Mouse (Mus musculus) MN1 (cell line): ENCODE results near the gene Cux1.
"Not testable (repeated sequence)": the region's sequence is repeated elsewhere in the genome, so short reads cannot be mapped to it uniquely, and the experiment has no call there.

ENCODE experiments used
- DNase-seq: peaks from one replicate; pipeline ENCODE4 v3.0.0-alpha.2; 2016; ENCODE audit warnings: low spot score

Cux1 gene

GRCm38 (mm10) chr5:136474086-136474485, 93.2 kb downstream of the Cux1 start:
- no peak for DNase-seq

DNA sequence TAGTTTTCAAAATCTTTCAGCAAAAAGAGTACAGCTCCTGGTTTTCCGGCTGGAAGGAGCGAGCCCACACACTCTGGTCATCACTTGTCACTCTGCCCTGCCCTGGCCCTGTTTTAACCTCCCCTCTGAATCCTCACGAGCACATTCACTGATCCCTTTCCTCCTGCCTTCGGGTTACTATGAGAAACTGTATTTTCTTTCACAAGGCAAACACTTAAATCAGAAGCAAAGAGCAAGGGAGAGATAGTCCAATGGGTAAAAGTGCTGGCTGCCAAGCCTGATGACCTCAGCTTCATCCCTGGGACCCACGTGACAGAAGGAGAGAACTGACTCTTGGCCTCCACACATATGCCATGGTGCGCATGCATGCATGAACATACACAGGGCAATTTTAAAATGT, 94.0 kb downstream of the Cux1 start:
- no peak for DNase-seq

DNA sequence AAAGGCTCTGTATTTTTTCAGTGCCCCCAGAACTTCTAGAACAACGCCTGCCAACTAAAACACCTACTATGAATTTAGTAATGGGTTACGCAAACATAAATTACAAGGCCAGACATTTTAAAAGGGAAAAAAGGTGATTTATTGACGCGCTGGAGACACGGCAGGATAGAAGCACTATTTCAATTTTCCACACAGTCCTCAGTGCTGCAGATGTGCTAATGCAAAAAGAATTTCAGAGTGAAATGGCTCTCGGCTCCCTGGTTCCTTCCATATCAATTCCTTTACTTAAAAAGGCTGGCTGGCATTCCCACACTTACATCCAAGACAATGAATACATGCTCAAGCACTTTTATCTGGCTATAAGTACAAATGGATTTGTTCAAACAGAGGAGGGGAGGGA, 94.4 kb downstream of the Cux1 start:
- DNase-seq, result no peak

- DNase-seq, result not testable (repeated sequence)
Measured at GRCm38 (mm10) chr5:136470985-136471735, 96.1 kb downstream of the Cux1 start.

DNA sequence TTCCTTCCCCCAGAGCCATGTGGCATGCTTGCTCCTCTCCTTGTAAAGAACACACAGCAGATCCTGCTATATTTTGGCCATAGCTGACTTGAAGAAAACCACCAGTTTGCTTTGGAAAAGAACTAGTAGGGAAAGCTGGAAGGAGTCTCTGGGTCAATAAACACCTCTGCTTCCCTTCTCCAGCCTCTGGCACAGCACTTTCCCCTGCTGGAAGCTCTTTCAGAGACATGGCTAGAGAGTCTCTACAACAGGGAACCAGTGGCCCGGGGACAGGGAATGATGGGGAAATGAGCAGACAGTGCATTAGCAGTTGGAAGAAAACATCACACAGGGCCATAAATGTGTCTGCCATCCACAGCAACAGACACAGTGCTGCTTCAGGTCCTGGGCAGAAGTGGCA, 98.0 kb downstream of the Cux1 start:
- DNase-seq, result no peak

DNA sequence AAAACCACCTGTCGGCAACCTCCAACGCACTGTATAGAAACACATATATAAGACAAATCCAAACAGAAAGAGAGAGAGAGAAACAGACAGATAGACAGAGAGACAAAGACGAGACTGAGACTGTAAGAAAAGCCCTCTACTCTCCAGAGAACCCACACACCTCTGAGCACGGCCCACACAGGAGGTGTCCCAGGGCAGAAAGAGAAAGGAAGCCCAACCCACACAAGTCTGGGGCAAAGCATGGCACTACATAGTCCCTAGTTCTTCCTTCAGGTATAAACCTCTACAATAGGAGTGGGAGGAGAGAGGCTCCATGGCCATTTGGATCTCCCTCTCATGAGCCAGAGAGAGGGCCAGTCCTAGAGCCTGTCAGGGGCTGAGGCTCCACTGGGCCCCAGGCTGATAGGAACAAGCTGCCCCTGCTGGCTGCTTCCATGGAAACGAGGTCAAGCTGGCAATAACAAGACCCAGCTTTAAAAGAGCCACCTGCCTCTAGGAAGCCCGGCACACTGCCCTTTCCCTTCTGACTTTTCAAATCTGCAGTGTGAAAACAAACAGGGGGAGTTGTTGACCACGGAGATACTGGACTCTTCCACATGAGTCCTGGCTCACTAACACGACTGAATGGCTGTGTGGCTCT, 99.8 kb downstream of the Cux1 start:
- peak; percentile 65 for DNase-seq

DNA sequence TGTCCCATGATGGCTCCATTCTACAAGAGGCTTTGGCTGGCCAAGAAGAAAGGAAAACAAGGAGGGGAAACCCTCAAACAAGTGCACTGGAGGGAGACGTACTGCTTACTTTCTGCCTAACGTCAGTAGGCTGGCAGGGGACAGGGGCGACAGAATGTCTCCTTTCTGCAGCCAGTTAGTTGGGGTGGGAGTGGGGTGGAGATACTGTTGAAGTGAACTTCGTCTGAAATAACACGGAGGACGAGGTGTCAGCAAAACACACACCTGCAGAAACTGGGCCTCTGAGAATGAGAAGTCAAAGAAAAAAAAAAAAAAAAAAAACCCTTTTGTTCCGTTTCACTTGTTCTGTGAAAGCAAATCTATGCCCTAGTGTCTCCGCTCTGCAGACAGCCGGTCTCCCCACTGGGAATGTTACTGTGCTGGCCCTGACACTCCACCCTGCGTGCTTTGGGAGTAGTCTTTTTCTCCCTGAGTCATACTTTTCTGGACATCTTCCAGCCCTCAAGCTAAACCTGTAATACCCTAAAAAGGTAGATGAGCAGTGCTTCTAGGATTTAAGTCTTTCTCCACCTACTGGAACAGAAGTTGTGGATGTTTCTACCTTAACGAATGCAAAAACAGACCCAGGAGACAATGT, 101.4 kb downstream of the Cux1 start:
- DNase-seq, result peak; percentile 31

GRCm38 (mm10) chr5:136465366-136465765, 101.9 kb downstream of the Cux1 start:
- DNase-seq, result peak; percentile 29

DNA sequence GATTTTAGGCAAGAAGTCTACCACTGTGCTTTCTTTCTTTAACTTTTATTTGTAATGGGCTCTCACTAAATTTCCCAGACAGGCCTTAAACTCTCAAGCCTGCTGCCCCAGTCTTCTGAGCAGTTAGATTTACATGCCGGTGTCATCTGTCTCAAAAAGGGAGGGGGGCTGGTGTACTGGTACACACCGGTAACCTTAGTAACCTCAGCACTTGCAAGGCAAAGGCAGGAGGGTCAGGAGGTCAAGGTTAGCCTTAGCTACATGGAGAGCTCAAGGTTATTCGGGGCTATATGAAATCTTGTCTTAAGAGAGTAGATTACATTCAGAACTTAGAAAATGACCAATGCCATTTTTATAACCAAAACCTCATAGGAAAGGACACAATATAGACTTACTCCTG, 102.4 kb downstream of the Cux1 start:
- no peak for DNase-seq

DNA sequence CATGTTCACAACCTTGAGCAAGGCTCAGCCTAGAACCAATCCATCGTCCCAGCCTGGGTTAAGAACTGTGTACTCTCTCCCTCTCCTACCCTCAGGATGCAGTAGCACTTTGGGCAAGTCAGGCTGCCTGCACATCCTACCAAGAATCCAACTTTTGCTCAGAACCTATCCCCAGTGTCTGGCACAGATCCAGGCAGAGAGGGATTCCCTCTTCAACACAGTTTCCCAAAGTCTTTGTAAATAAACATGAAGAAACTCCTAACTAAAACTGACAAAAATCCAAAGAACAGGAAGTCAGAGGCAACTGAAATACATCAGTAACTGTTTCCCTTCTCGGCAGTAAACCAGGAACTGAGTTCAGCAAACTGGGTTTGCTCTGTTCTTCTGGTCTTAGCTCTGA, 103.2 kb downstream of the Cux1 start:
- no peak for DNase-seq

DNA sequence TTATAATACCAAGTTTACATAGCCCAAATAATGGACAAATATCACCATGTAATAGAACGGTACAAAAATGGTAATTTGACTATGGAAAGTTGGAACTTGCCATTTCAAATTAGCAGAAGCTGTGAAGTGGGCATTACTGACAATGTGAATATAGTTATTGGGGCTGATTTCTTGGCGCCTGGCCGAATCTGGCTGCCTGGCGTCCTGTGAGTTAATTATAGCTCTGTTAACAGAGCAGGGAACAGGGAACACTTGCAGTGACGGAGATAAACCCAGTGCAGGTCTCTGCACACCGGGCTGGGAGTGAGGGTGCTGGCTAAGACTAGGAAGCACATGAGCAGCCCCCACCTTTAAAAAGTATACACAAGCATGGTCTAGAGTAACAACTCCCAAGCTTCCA, 104.7 kb downstream of the Cux1 start:
- peak; percentile 80 for DNase-seq

GRCm38 (mm10) chr5:136459901-136460300, 107.4 kb downstream of the Cux1 start:
- no peak for DNase-seq

DNA sequence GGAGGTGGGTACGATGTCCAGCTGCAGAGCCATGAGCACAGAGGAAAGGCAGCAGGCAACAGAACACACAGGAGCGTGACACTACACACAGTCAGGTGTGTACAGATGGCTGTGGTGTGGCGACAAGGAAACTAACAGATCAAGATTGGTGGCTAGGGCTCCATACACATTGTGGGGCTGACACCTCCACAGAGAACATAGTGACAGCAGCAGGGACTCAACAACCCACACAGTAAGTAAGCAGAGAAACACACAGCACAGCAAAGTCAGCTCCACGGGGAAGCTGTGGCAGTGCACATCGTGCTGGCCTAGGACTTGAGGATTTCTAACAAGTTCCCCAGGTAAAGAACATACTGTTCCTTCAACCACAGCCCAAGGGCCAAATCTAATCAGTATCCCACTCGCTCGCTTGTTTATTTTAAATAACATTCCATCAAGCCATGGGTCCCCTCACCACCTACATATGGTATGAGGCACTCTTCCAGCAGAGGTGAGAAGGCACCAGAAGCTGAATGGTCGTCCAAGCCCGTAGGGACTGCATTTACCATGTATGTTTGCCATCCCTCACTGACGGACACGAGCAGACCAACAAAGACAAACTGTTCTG, 108.3 kb downstream of the Cux1 start:
- no peak for DNase-seq

- DNase-seq, result peak; percentile 55
Measured at GRCm38 (mm10) chr5:136458102-136458863, 109.0 kb downstream of the Cux1 start.

- DNase-seq, result peak; percentile 39
Measured at GRCm38 (mm10) chr5:136456395-136456794, 110.9 kb downstream of the Cux1 start.

- no peak for DNase-seq
Measured at GRCm38 (mm10) chr5:136452681-136453080, 114.6 kb downstream of the Cux1 start.

- DNase-seq, result no peak
Measured at GRCm38 (mm10) chr5:136449801-136450200, 117.5 kb downstream of the Cux1 start.

GRCm38 (mm10) chr5:136445967-136446366, 121.3 kb downstream of the Cux1 start:
- DNase-seq, result no peak

DNA sequence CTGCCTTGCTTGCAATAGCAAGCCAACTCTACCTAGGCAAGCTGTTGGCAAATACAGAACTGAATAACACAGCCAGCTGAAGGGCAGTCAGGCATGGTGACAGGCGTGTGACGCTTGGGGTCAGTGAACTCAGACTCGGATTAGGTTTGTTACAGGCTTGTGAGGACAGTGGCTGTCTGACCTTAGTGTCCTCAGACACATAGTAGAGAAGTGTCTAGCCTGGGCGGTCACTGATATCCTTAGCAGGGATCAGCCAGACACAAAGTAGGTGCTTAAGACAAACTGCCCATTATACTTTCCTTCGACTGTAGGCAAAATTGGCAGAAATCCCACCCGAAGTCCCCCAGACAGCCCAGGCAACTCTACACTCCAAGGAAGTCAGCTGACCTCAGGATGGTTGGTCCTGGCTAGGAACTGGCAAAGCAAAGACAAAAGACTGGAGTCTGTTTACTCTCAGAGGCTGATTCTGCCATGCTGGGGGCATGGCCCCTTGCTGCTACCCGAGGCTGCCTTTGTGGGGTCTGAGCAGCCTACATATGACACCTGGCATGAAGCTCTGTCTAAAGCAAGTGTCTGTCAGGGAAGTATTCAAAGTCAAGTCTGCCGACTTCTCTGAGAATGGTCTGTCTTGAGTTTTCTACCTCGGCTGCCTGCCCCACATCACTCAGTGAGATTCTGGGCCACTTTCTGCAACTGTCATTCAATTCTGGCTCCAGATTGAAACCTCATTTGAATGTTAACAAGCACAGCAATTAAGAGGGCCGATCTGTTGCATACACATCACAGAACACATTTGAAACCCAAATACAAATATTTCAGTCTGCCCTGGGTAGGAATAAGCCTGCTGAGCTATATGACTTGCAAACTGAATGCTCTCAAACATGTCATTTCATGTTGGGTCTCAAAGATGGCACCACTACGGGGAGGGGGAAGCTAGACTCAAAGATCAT, 124.8 kb downstream of the Cux1 start:
- no peak for DNase-seq

DNA sequence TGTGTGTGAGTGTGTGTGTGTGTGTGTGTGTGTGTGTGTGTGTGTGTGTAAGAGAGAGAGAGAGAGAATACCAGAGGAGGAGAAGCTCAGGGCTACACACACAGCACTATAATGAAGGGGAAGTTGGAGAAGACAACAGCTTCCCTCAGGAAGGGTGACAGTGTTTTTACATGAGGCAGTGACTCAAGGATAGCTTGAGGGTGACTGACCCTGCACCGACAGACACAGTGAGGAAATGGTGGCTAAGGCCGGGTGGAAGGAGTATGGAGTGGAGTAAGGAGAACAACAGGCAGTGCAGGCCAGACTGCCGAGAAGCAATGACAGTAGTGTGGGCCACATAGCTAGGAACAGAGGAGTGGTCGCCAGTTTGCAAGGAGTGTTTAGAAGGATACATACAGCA, 137.6 kb downstream of the Cux1 start:
- no peak for DNase-seq

- DNase-seq, result no peak
Measured at GRCm38 (mm10) chr5:136428498-136429060, 138.7 kb downstream of the Cux1 start.
